Mouse (Mus musculus) hindbrain, postnatal 0 days (tissue): Measurements from ENCODE around the gene Exoc8. TPM values are rescaled to one million over a fixed set of nuclear protein-coding genes. Genes with fewer than 3 reads are reported as not detected.

Source experiments
- ATAC-seq: fragments of 200-750 bp; cut with Nextera tagmentation; 2 replicates; pipeline ENCODE4 v1.8.0; 2017; ENCODE audit warnings: mild to moderate bottlenecking, moderate TSS enrichment, moderate library complexity
- DNase-seq: peaks from one replicate; pipeline ENCODE4 v3.0.0-alpha.2; 2015; ENCODE audit warnings: low spot score
- H3K27ac ChIP-seq: fragments of 300-500 bp; sonication (generic); 2 replicates; pipeline ENCODE4 v1.5.1; 2014; ENCODE audit warnings: mild to moderate bottlenecking
- H3K27me3 ChIP-seq: fragments of 300-500 bp; sonication (generic); 2 replicates; pipeline ENCODE4 v1.6.1; 2014; ENCODE audit warnings: low read length, mixed read lengths; ENCODE audit not compliant: insufficient read depth
- H3K36me3 ChIP-seq: fragments of 300-500 bp; sonication (generic); 2 replicates; pipeline ENCODE4 v1.6.1; 2014; ENCODE audit warnings: low read length, mixed read lengths; ENCODE audit not compliant: insufficient read depth
- H3K4me1 ChIP-seq: fragments of 300-500 bp; sonication (generic); 2 replicates; pipeline ENCODE4 v1.6.1; 2014; ENCODE audit warnings: antibody characterized with exemption, low read length, mixed read lengths; ENCODE audit not compliant: insufficient read depth
- H3K4me2 ChIP-seq: fragments of 300-500 bp; sonication (generic); 2 replicates; pipeline ENCODE4 v1.6.1; 2014; ENCODE audit warnings: low read depth, mild to moderate bottlenecking, low read length, moderate library complexity, mixed read lengths
- H3K4me3 ChIP-seq: fragments of 300-500 bp; sonication (generic); 2 replicates; pipeline ENCODE4 v1.5.1; 2014; ENCODE audit warnings: low read length
- H3K9ac ChIP-seq: fragments of 300-500 bp; sonication (generic); replicated peaks from 2 replicates; pipeline ENCODE4 v1.6.1; 2014; ENCODE audit warnings: mild to moderate bottlenecking, low read length, moderate library complexity, mixed read lengths
- H3K9me3 ChIP-seq: fragments of 300-500 bp; sonication (generic); 2 replicates; pipeline ENCODE4 v1.6.1; 2016; ENCODE audit warnings: low read length, mixed read lengths
- CTCF ChIP-seq: IDR thresholded peaks from 2 replicates; pipeline ENCODE4 v1.5.1; 2016; ENCODE audit warnings: antibody characterized with exemption, control low read depth, low read depth
- WGBS: fragments of 180-500 bp; shearing (Covaris S2); extraction: QIAGEN DNeasy Blood & Tissue Kit; methylation state at CpG from one replicate; pipeline ENCODE4 v1.1.7; 2014; 5-methylcytosine and 5-hydroxymethylcytosine counted together
- polyA plus RNA-seq: library from polyadenylated mRNA; unstranded; fragments of >200 nt; fragmentation: Nextera tagmentation; extraction: Ambion mirVana; gene quantifications from 2 replicates; pipeline ENCODE4 v1.2.1, GENCODE M21; 2015
- total RNA-seq: library from RNA; depleted of rRNA; stranded (reverse); fragments of >200 nt; gene quantifications from 2 replicates; pipeline ENCODE4 v1.2.3, GENCODE M21; 2014; rRNA removed

The Exoc8 gene
- total and polyA plus RNA-seq, 2 experiments from 2014 or later, result 10.8 to 36.8 TPM

DNA sequence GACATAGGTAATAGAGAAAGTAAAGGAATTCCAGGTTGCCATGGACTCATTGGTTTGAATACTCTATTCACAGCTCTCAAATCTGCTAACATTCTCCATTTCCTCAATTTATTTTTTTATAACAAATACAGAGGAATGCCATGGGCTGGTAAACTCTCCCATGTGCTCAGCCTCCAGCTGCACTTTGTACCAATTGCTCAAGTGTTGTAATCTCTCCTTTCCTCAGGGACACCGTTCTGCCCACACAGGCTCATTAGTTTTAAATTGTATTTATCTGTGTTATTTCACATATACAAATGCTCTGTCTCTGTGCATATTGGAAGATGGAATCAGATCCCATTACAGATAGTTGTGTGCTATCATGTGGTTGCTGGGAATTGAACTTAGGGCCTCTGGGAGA is 44.0 kb downstream of the Exoc8 start:
- Histone ChIP-seq H3K4me1 (no peaks in the 10 kb centered on the region), H3K9ac (no peak overlapping the region), H3K4me2 (no peak overlapping the region), H3K27me3 (no peaks in the 10 kb centered on the region), H3K9me3 (peaks cover 9% of the 10 kb centered on the region; the same call in 1 of the 2 replicates), H3K27ac (no peak overlapping the region), H3K36me3 (peaks cover 21% of the 10 kb centered on the region), H3K4me3 (no peak overlapping the region)
- no peak for TF ChIP-seq CTCF
- ATAC-seq, result no peak
- 100% methylated on average over 1 of the region's 1 CpGs for WGBS
- DNase-seq, result no peak

DNA sequence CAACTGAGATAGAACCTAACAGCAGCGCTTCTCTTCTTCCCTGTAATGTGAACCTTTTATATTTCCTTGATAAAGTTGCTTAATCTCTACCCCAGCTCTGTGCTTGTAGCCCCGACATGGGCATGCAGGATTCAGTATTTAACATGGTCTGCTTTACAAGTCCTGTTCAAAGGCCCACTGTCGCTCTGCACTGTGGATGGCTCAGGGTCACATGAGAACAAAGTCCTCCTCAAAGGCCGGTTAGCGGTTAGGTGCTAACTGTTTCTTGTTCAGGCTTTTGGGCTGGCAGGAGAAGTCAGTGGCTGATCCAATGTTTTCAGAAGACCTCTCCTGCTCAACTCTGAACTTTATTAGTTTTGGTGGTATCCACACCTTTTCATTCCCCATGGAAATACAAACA is 51.9 kb downstream of the Exoc8 start:
- no peaks in the 10 kb centered on the region for H3K9me3 ChIP-seq

GRCm38 (mm10) chr8:124845131-124845530 is 52.4 kb downstream of the Exoc8 start:
- H3K4me2 ChIP-seq, result no peak overlapping the region
- ATAC-seq (no peak), DNase-seq (no peak)
- no peak overlapping the region for H3K9ac ChIP-seq
- TF ChIP-seq CTCF, result no peak
- H3K27ac ChIP-seq, result no peak overlapping the region
- WGBS, result 70% methylated on average over 3 of the region's 3 CpGs
- H3K36me3 ChIP-seq, result peaks cover 4% of the 10 kb centered on the region; the same call in 1 of the 2 replicates
- H3K4me1 ChIP-seq, result no peaks in the 10 kb centered on the region
- no peaks in the 10 kb centered on the region for H3K9me3 ChIP-seq
- H3K4me3 ChIP-seq, result no peak overlapping the region
- H3K27me3 ChIP-seq, result no peaks in the 10 kb centered on the region

More for the DNA sequence above, 51.9 kb downstream of the Exoc8 start:
- H3K27ac ChIP-seq, result no peak overlapping the region
- no peak for DNase-seq
- no peak overlapping the region for H3K4me2 ChIP-seq
- H3K27me3 ChIP-seq, result no peaks in the 10 kb centered on the region
- WGBS, result 91% methylated on average over 5 of the region's 5 CpGs
- H3K9ac ChIP-seq, result no peak overlapping the region
- H3K4me3 ChIP-seq, result no peak overlapping the region
- H3K4me1 ChIP-seq, result no peaks in the 10 kb centered on the region
- H3K36me3 ChIP-seq, result no peaks in the 10 kb centered on the region; the same call in 1 of the 2 replicates
- no peak for TF ChIP-seq CTCF
- no peak for ATAC-seq

Other genes with a start within 250 kb of the Exoc8 start
- 100 and 106 TPM in 2 replicates for gene 2310022B05Rik, start 234.3 kb downstream of the Exoc8 start, total RNA-seq
- gene 2310022B05Rik, start 234.3 kb downstream of the Exoc8 start, polyA plus RNA-seq, result 27.0 and 30.2 TPM in 2 replicates
- gene Ttc13, start 175.7 kb downstream of the Exoc8 start, total RNA-seq, result 63.1 and 64.2 TPM in 2 replicates
- gene Ttc13, start 175.7 kb downstream of the Exoc8 start, polyA plus RNA-seq, result 57.5 and 58.6 TPM in 2 replicates
- gene Arv1, start 175.6 kb downstream of the Exoc8 start, total RNA-seq, result 11.1 and 17.5 TPM in 2 replicates
- gene Arv1, start 175.6 kb downstream of the Exoc8 start, polyA plus RNA-seq, result 31.5 and 33.5 TPM in 2 replicates
- gene Fam89a, start 145.9 kb downstream of the Exoc8 start, total RNA-seq, result 0.25 TPM in 1 of 2 replicates, not detected in the other
- gene Fam89a, start 145.9 kb downstream of the Exoc8 start, polyA plus RNA-seq, result 0.45 and 0.87 TPM in 2 replicates
- 75.3 and 83.9 TPM in 2 replicates for gene Trim67, start 104.6 kb downstream of the Exoc8 start, total RNA-seq
- 19.2 and 19.5 TPM in 2 replicates for gene Trim67, start 104.6 kb downstream of the Exoc8 start, polyA plus RNA-seq
- 40.0 and 47.2 TPM in 2 replicates for gene Gnpat, start 34.7 kb downstream of the Exoc8 start, total RNA-seq
- gene Gnpat, start 34.7 kb downstream of the Exoc8 start, polyA plus RNA-seq, result 53.5 and 55.8 TPM in 2 replicates
- gene 2810004N23Rik, start 34.6 kb downstream of the Exoc8 start, total RNA-seq, result 22.8 and 26.6 TPM in 2 replicates
- 21.4 and 21.8 TPM in 2 replicates for gene 2810004N23Rik, start 34.6 kb downstream of the Exoc8 start, polyA plus RNA-seq
- 10.6 and 11.6 TPM in 2 replicates for gene Sprtn, start 181 bp upstream of the Exoc8 start, total RNA-seq
- 5.8 and 6.0 TPM in 2 replicates for gene Sprtn, start 181 bp upstream of the Exoc8 start, polyA plus RNA-seq
- gene Egln1, start 51.6 kb upstream of the Exoc8 start, total RNA-seq, result 41.6 and 45.1 TPM in 2 replicates
- 13.5 and 14.1 TPM in 2 replicates for gene Egln1, start 51.6 kb upstream of the Exoc8 start, polyA plus RNA-seq
- gene Tsnax, start 115.3 kb upstream of the Exoc8 start, total RNA-seq, result 81.1 and 89.5 TPM in 2 replicates
- 176 and 177 TPM in 2 replicates for gene Tsnax, start 115.3 kb upstream of the Exoc8 start, polyA plus RNA-seq
- gene Disc1, start 156.5 kb upstream of the Exoc8 start, total RNA-seq, result 7.1 and 10.7 TPM in 2 replicates
- gene Disc1, start 156.5 kb upstream of the Exoc8 start, polyA plus RNA-seq, result 2.2 and 2.5 TPM in 2 replicates